Mouse (Mus musculus) limb, embryonic 11.5 days (tissue): Measurements from ENCODE around the gene Pappa2. TPM values are rescaled to one million over a fixed set of nuclear protein-coding genes. Genes with fewer than 3 reads are reported as not detected.

Source experiments
- ATAC-seq: fragments of 200-750 bp; cut with Nextera tagmentation; 2 replicates; pipeline ENCODE4 v1.8.0; 2017; ENCODE audit warnings: low read depth; ENCODE audit not compliant: insufficient number of reproducible peaks, low FRiP score, low TSS enrichment
- DNase-seq: peaks from one replicate; pipeline ENCODE4 v3.0.0-alpha.2; 2015; ENCODE audit warnings: low spot score
- H3K27ac ChIP-seq: fragments of 300-500 bp; sonication (generic); replicated peaks from 2 replicates; pipeline ENCODE4 v1.5.1; 2014; ENCODE audit warnings: low read depth, mild to moderate bottlenecking, low read length
- H3K27me3 ChIP-seq: fragments of 300-500 bp; sonication (generic); 2 replicates; pipeline ENCODE4 v1.6.1; 2014; ENCODE audit warnings: mild to moderate bottlenecking, low read length, mixed read lengths; ENCODE audit not compliant: control insufficient read depth, insufficient read depth
- H3K36me3 ChIP-seq: fragments of 300-500 bp; sonication (generic); 2 replicates; pipeline ENCODE4 v1.6.1; 2014; ENCODE audit warnings: mild to moderate bottlenecking, low read length, moderate library complexity, mixed read lengths; ENCODE audit not compliant: control insufficient read depth, insufficient read depth
- H3K4me1 ChIP-seq: fragments of 300-500 bp; sonication (generic); 2 replicates; pipeline ENCODE4 v1.6.1; 2014; ENCODE audit warnings: low read length, mixed read lengths; ENCODE audit not compliant: control insufficient read depth, insufficient read depth
- H3K4me2 ChIP-seq: fragments of 300-500 bp; sonication (generic); 2 replicates; pipeline ENCODE4 v1.6.1; 2014; ENCODE audit warnings: low read depth, mild to moderate bottlenecking, moderate library complexity; ENCODE audit not compliant: severe bottlenecking
- H3K4me3 ChIP-seq: fragments of 300-500 bp; sonication (generic); 2 replicates; pipeline ENCODE4 v1.5.1; 2014; ENCODE audit warnings: low read depth, low read length
- H3K9ac ChIP-seq: fragments of 300-500 bp; sonication (generic); 2 replicates; pipeline ENCODE4 v1.6.1; 2014; ENCODE audit warnings: mild to moderate bottlenecking, low read length
- H3K9me3 ChIP-seq: fragments of 300-500 bp; sonication (generic); 2 replicates; pipeline ENCODE4 v1.6.1; 2016; ENCODE audit warnings: low read length; ENCODE audit not compliant: control insufficient read depth
- WGBS: fragments of 180-500 bp; shearing (Covaris S2); extraction: QIAGEN DNeasy Blood & Tissue Kit; methylation state at CpG from one replicate; pipeline ENCODE4 v1.1.7; 2014; 5-methylcytosine and 5-hydroxymethylcytosine counted together
- polyA plus RNA-seq: library from polyadenylated mRNA; unstranded; fragments of >200 nt; fragmentation: Nextera tagmentation; extraction: Ambion mirVana; gene quantifications from 2 replicates; pipeline ENCODE4 v1.2.1, GENCODE M21; 2014

The Pappa2 gene
- polyA plus RNA-seq, 1 experiment from 2014 or later: 0.13 TPM

GRCm38 (mm10) chr1:158770036-158770655 is 210.1 kb downstream of the Pappa2 start:
- WGBS: 81% methylated on average over 7 of the region's 7 CpGs
- ATAC-seq (no peak), DNase-seq (no peak)
- Histone ChIP-seq H3K27me3 (no peaks in the 10 kb centered on the region), H3K9me3 (no peaks in the 10 kb centered on the region), H3K27ac (no peak overlapping the region), H3K4me3 (no peak overlapping the region), H3K4me2 (no peak overlapping the region), H3K4me1 (no peaks in the 10 kb centered on the region), H3K9ac (no peak overlapping the region), H3K36me3 (no peaks in the 10 kb centered on the region)

GRCm38 (mm10) chr1:158765842-158766241 is 214.4 kb downstream of the Pappa2 start:
- WGBS: 48% methylated on average over 2 of the region's 2 CpGs
- no peak for DNase-seq

GRCm38 (mm10) chr1:158764727-158765126 is 215.6 kb downstream of the Pappa2 start:
- no peaks in the 10 kb centered on the region for H3K27me3 ChIP-seq
- no peak overlapping the region for H3K27ac ChIP-seq
- no peak overlapping the region for H3K4me2 ChIP-seq
- WGBS: 84% methylated on average over 6 of the region's 6 CpGs
- ATAC-seq: no peak
- no peaks in the 10 kb centered on the region for H3K9me3 ChIP-seq
- H3K36me3 ChIP-seq: no peaks in the 10 kb centered on the region
- no peak for DNase-seq
- H3K4me3 ChIP-seq: no peak overlapping the region
- H3K9ac ChIP-seq: no peak overlapping the region
- H3K4me1 ChIP-seq: no peaks in the 10 kb centered on the region

More at GRCm38 (mm10) chr1:158765842-158766241, 214.4 kb downstream of the Pappa2 start:
- H3K4me3 ChIP-seq: no peak overlapping the region
- H3K4me1 ChIP-seq: no peaks in the 10 kb centered on the region
- H3K36me3 ChIP-seq: no peaks in the 10 kb centered on the region
- H3K9ac ChIP-seq: no peak overlapping the region
- no peak for ATAC-seq
- no peak overlapping the region for H3K27ac ChIP-seq
- no peaks in the 10 kb centered on the region for H3K27me3 ChIP-seq
- no peak overlapping the region for H3K4me2 ChIP-seq
- H3K9me3 ChIP-seq: no peaks in the 10 kb centered on the region

- Histone ChIP-seq H3K27ac (no peak overlapping the region), H3K4me1 (no peaks in the 10 kb centered on the region), H3K27me3 (no peaks in the 10 kb centered on the region), H3K4me2 (no peak overlapping the region), H3K9ac (no peak overlapping the region), H3K36me3 (no peaks in the 10 kb centered on the region), H3K9me3 (no peaks in the 10 kb centered on the region), H3K4me3 (no peak overlapping the region)
- DNase-seq (no peak), ATAC-seq (no peak)
Measured at GRCm38 (mm10) chr1:158764211-158764610, 216.1 kb downstream of the Pappa2 start.

- no peaks in the 10 kb centered on the region for H3K4me1 ChIP-seq
- no peak for ATAC-seq
- no peak for DNase-seq
- no peaks in the 10 kb centered on the region for H3K27me3 ChIP-seq
- H3K27ac ChIP-seq: no peak overlapping the region
- H3K4me3 ChIP-seq: no peak overlapping the region
- no peak overlapping the region for H3K4me2 ChIP-seq
- no peaks in the 10 kb centered on the region for H3K36me3 ChIP-seq
- H3K9me3 ChIP-seq: no peaks in the 10 kb centered on the region
- 73% methylated on average over 10 of the region's 10 CpGs for WGBS
- no peak overlapping the region for H3K9ac ChIP-seq
Measured at GRCm38 (mm10) chr1:158748356-158749096, 231.8 kb downstream of the Pappa2 start.

GRCm38 (mm10) chr1:158741449-158741848 is 238.8 kb downstream of the Pappa2 start:
- Histone ChIP-seq H3K4me2 (no peak overlapping the region), H3K36me3 (no peaks in the 10 kb centered on the region), H3K4me3 (no peak overlapping the region), H3K27me3 (no peaks in the 10 kb centered on the region), H3K9ac (no peak overlapping the region), H3K27ac (no peak overlapping the region), H3K4me1 (no peaks in the 10 kb centered on the region), H3K9me3 (no peaks in the 10 kb centered on the region)
- ATAC-seq (no peak), DNase-seq (peak; percentile 32)
- 30% methylated on average over 5 of the region's 5 CpGs for WGBS

- WGBS: 79% methylated on average over 5 of the region's 5 CpGs
- DNase-seq (no peak), ATAC-seq (no peak)
- Histone ChIP-seq H3K36me3 (no peaks in the 10 kb centered on the region), H3K4me2 (no peak overlapping the region), H3K27me3 (no peaks in the 10 kb centered on the region), H3K4me1 (no peaks in the 10 kb centered on the region), H3K4me3 (no peak overlapping the region), H3K27ac (no peak overlapping the region), H3K9me3 (no peaks in the 10 kb centered on the region), H3K9ac (no peak overlapping the region)
Measured at GRCm38 (mm10) chr1:158740949-158741348, 239.3 kb downstream of the Pappa2 start.

GRCm38 (mm10) chr1:158740161-158740766 is 240.0 kb downstream of the Pappa2 start:
- WGBS: 75% methylated on average over 6 of the region's 6 CpGs
- Histone ChIP-seq H3K4me2 (no peak overlapping the region), H3K4me1 (no peaks in the 10 kb centered on the region), H3K9ac (no peak overlapping the region), H3K4me3 (no peak overlapping the region), H3K36me3 (no peaks in the 10 kb centered on the region), H3K27ac (no peak overlapping the region), H3K9me3 (no peaks in the 10 kb centered on the region), H3K27me3 (no peaks in the 10 kb centered on the region)
- ATAC-seq: no peak
- DNase-seq: no peak
